Mouse (Mus musculus): ENCODE measurements around the gene Sec24d.

- TF ChIP-seq POLR2A (IDR thresholded peaks at IDR 0.05; ENCODE audit: low read depth, low read length): no peak
- no peak for TF ChIP-seq CTCF (conservative IDR thresholded peaks at IDR 0.05; ENCODE audit: insufficient read depth, insufficient read length, low read depth, low read length)
These were observed 70.6 kb downstream of the Sec24d start for GRCm38 (mm10) chr3:123337853-123338252.

All from kidney, adult 2 months (tissue).